Mouse (Mus musculus): ENCODE measurements around the gene Ankrd49. TPM values are rescaled to one million over a fixed set of nuclear protein-coding genes. Genes with fewer than 3 reads are reported as not detected.

The Ankrd49 gene
- 43.0 and 45.3 TPM in 2 replicates for polyA plus RNA-seq (2015; fragmentation: Nextera tagmentation; extraction: Ambion mirVana)

GRCm38 (mm10) chr9:14784039-14785002 is at the start of gene Ankrd49, which contains the start of gene Mre11a:
Gene Ankrd49 (minus strand): TSS chr9:14784856.
Gene Mre11a (plus strand): TSS chr9:14784654.
- Histone ChIP-seq H3K9ac (peak within 1 kb of the TSS; percentile 76), H3K36me3 (peaks cover 43% of the 10 kb centered on the region), H3K4me2 (peak within 1 kb of the TSS; percentile 54), H3K9me3 (no peaks in the 10 kb centered on the region), H3K4me3 (peak within 1 kb of the TSS; percentile 73), H3K27me3 (no peaks in the 10 kb centered on the region), H3K27ac (peak within 1 kb of the TSS; percentile 97), H3K4me1 (peaks cover 5% of the 10 kb centered on the region; the same call in 1 of the 2 replicates)
- WGBS: under 1% methylated on average over 62 of the region's 62 CpGs
- peak; percentile 97 for ATAC-seq (ENCODE audit: insufficient number of reproducible peaks, low FRiP score, low TSS enrichment, low read depth)

GRCm38 (mm10) chr9:14832046-14832445 is 47.4 kb upstream of the Ankrd49 start:
- Histone ChIP-seq H3K4me2 (no peak overlapping the region), H3K36me3 (peaks cover 69% of the 10 kb centered on the region), H3K27me3 (peaks cover 4% of the 10 kb centered on the region; the same call in 1 of the 2 replicates), H3K4me1 (no peaks in the 10 kb centered on the region), H3K27ac (no peak overlapping the region), H3K4me3 (no peak overlapping the region), H3K9me3 (no peaks in the 10 kb centered on the region), H3K9ac (no peak overlapping the region)
- 85% methylated on average over 5 of the region's 5 CpGs for WGBS
- no peak for ATAC-seq (ENCODE audit: insufficient number of reproducible peaks, low FRiP score, low TSS enrichment, low read depth)

GRCm38 (mm10) chr9:14827875-14828274 is 43.2 kb upstream of the Ankrd49 start:
- no peak overlapping the region for H3K27ac ChIP-seq
- no peaks in the 10 kb centered on the region for H3K9me3 ChIP-seq
- no peaks in the 10 kb centered on the region for H3K4me1 ChIP-seq
- no peaks in the 10 kb centered on the region for H3K27me3 ChIP-seq
- no peak for ATAC-seq (ENCODE audit: insufficient number of reproducible peaks, low FRiP score, low TSS enrichment, low read depth)
- no peak overlapping the region for H3K4me3 ChIP-seq
- H3K4me2 ChIP-seq: no peak overlapping the region
- H3K9ac ChIP-seq: no peak overlapping the region
- 59% methylated on average over 2 of the region's 2 CpGs for WGBS
- peaks cover 53% of the 10 kb centered on the region for H3K36me3 ChIP-seq

- WGBS: 82% methylated on average over 5 of the region's 5 CpGs
- no peak overlapping the region for H3K4me3 ChIP-seq
- no peak overlapping the region for H3K9ac ChIP-seq
- H3K36me3 ChIP-seq: peaks cover 56% of the 10 kb centered on the region
- ATAC-seq (ENCODE audit: insufficient number of reproducible peaks, low FRiP score, low TSS enrichment, low read depth): no peak
- no peak overlapping the region for H3K4me2 ChIP-seq
- no peaks in the 10 kb centered on the region for H3K9me3 ChIP-seq
- H3K4me1 ChIP-seq: no peaks in the 10 kb centered on the region
- H3K27me3 ChIP-seq: no peaks in the 10 kb centered on the region
- H3K27ac ChIP-seq: no peak overlapping the region
Observed at GRCm38 (mm10) chr9:14824840-14825239, 40.2 kb upstream of the Ankrd49 start.

- peaks cover 74% of the 10 kb centered on the region for H3K36me3 ChIP-seq
- no peak for ATAC-seq (ENCODE audit: insufficient number of reproducible peaks, low FRiP score, low TSS enrichment, low read depth)
Observed at GRCm38 (mm10) chr9:14821396-14821795, 36.7 kb upstream of the Ankrd49 start.

GRCm38 (mm10) chr9:14810111-14810510 is 25.5 kb upstream of the Ankrd49 start:
- ATAC-seq (ENCODE audit: insufficient number of reproducible peaks, low FRiP score, low TSS enrichment, low read depth): no peak
- Histone ChIP-seq H3K9me3 (no peaks in the 10 kb centered on the region), H3K9ac (no peak overlapping the region), H3K4me1 (no peaks in the 10 kb centered on the region), H3K27me3 (no peaks in the 10 kb centered on the region), H3K36me3 (peaks cover 67% of the 10 kb centered on the region), H3K4me3 (no peak overlapping the region), H3K27ac (no peak overlapping the region), H3K4me2 (no peak overlapping the region)
- 92% methylated on average over 5 of the region's 5 CpGs for WGBS

More at GRCm38 (mm10) chr9:14821396-14821795, 36.7 kb upstream of the Ankrd49 start:
- Histone ChIP-seq H3K27me3 (no peaks in the 10 kb centered on the region), H3K27ac (no peak overlapping the region), H3K4me2 (no peak overlapping the region), H3K4me3 (no peak overlapping the region), H3K4me1 (no peaks in the 10 kb centered on the region), H3K9me3 (no peaks in the 10 kb centered on the region), H3K9ac (no peak overlapping the region)

GRCm38 (mm10) chr9:14806786-14807185 is 22.1 kb upstream of the Ankrd49 start:
- no peaks in the 10 kb centered on the region for H3K9me3 ChIP-seq
- H3K27me3 ChIP-seq: no peaks in the 10 kb centered on the region
- WGBS: 95% methylated on average over 1 of the region's 1 CpGs
- H3K36me3 ChIP-seq: peaks cover 68% of the 10 kb centered on the region
- no peak for ATAC-seq (ENCODE audit: insufficient number of reproducible peaks, low FRiP score, low TSS enrichment, low read depth)
- H3K4me3 ChIP-seq: no peak overlapping the region
- no peak overlapping the region for H3K9ac ChIP-seq
- no peaks in the 10 kb centered on the region for H3K4me1 ChIP-seq
- H3K27ac ChIP-seq: no peak overlapping the region
- H3K4me2 ChIP-seq: no peak overlapping the region

GRCm38 (mm10) chr9:14805714-14806113 is 21.1 kb upstream of the Ankrd49 start:
- 78% methylated on average over 2 of the region's 2 CpGs for whole genome bisulfite sequencing
- Histone ChIP-seq H3K27ac (no peak overlapping the region), H3K4me2 (no peak overlapping the region), H3K36me3 (peaks cover 70% of the 10 kb centered on the region), H3K4me1 (no peaks in the 10 kb centered on the region), H3K27me3 (no peaks in the 10 kb centered on the region), H3K9ac (no peak overlapping the region), H3K9me3 (no peaks in the 10 kb centered on the region), H3K4me3 (no peak overlapping the region)
- no peak for ATAC-seq (ENCODE audit: insufficient number of reproducible peaks, low FRiP score, low TSS enrichment, low read depth)

GRCm38 (mm10) chr9:14787356-14787755 is 2.7 kb upstream of the Ankrd49 start:
- peaks cover 35% of the 10 kb centered on the region for H3K36me3 ChIP-seq
- no peak overlapping the region for H3K4me2 ChIP-seq
- WGBS: 89% methylated on average over 6 of the region's 6 CpGs

GRCm38 (mm10) chr9:14778341-14778740 is 6.3 kb downstream of the Ankrd49 start:
- H3K27me3 ChIP-seq: no peaks in the 10 kb centered on the region
- 31% methylated on average over 13 of the region's 13 CpGs for WGBS
- H3K4me2 ChIP-seq: no peak overlapping the region
- no peak overlapping the region for H3K27ac ChIP-seq
- H3K4me3 ChIP-seq: no peak overlapping the region
- H3K9ac ChIP-seq: no peak overlapping the region
- no peaks in the 10 kb centered on the region for H3K9me3 ChIP-seq
- no peak for ATAC-seq (ENCODE audit: insufficient number of reproducible peaks, low FRiP score, low TSS enrichment, low read depth)
- H3K36me3 ChIP-seq: peaks cover 24% of the 10 kb centered on the region
- H3K4me1 ChIP-seq: no peaks in the 10 kb centered on the region

More at GRCm38 (mm10) chr9:14787356-14787755, 2.7 kb upstream of the Ankrd49 start:
- peaks cover 5% of the 10 kb centered on the region; the same call in 1 of the 2 replicates for H3K4me1 ChIP-seq
- H3K9me3 ChIP-seq: no peaks in the 10 kb centered on the region
- no peak for ATAC-seq (ENCODE audit: insufficient number of reproducible peaks, low FRiP score, low TSS enrichment, low read depth)
- no peaks in the 10 kb centered on the region for H3K27me3 ChIP-seq
- H3K27ac ChIP-seq: no peak overlapping the region
- no peak overlapping the region for H3K9ac ChIP-seq
- no peak overlapping the region for H3K4me3 ChIP-seq

- Histone ChIP-seq H3K36me3 (no peaks in the 10 kb centered on the region), H3K4me1 (peaks cover 10% of the 10 kb centered on the region), H3K4me2 (no peak overlapping the region), H3K4me3 (no peak overlapping the region), H3K27me3 (peaks cover 5% of the 10 kb centered on the region; the same call in 1 of the 2 replicates), H3K27ac (no peak overlapping the region), H3K9ac (no peak overlapping the region), H3K9me3 (no peaks in the 10 kb centered on the region)
- no peak for ATAC-seq (ENCODE audit: insufficient number of reproducible peaks, low FRiP score, low TSS enrichment, low read depth)
- WGBS: 41% methylated on average over 2 of the region's 2 CpGs
Observed at GRCm38 (mm10) chr9:14773813-14774212, 10.8 kb downstream of the Ankrd49 start.

- H3K27me3 ChIP-seq: peaks cover 6% of the 10 kb centered on the region; the same call in 1 of the 2 replicates
- no peak overlapping the region for H3K9ac ChIP-seq
- no peak overlapping the region for H3K4me3 ChIP-seq
- H3K4me1 ChIP-seq: peaks cover 10% of the 10 kb centered on the region
- no peaks in the 10 kb centered on the region for H3K9me3 ChIP-seq
- no peak for ATAC-seq (ENCODE audit: insufficient number of reproducible peaks, low FRiP score, low TSS enrichment, low read depth)
- no peaks in the 10 kb centered on the region for H3K36me3 ChIP-seq
- no peak overlapping the region for H3K27ac ChIP-seq
- WGBS: 86% methylated on average over 2 of the region's 2 CpGs
- H3K4me2 ChIP-seq: no peak overlapping the region
Observed at GRCm38 (mm10) chr9:14772074-14772473, 12.6 kb downstream of the Ankrd49 start.

Measured in limb, embryonic 15.5 days (tissue).